Mouse (Mus musculus) ovary, adult 18-20 months (tissue): ENCODE data around the gene Zkscan7.
"Not testable (repeated sequence)": the region's sequence is repeated elsewhere in the genome, so short reads cannot be mapped to it uniquely, and the experiment has no call there.

Source experiments
- DNase-seq: peaks from one replicate; pipeline ENCODE4 v3.0.0; 2022; ENCODE audit warnings: low spot score, mixed read lengths

Zkscan7 gene

DNA sequence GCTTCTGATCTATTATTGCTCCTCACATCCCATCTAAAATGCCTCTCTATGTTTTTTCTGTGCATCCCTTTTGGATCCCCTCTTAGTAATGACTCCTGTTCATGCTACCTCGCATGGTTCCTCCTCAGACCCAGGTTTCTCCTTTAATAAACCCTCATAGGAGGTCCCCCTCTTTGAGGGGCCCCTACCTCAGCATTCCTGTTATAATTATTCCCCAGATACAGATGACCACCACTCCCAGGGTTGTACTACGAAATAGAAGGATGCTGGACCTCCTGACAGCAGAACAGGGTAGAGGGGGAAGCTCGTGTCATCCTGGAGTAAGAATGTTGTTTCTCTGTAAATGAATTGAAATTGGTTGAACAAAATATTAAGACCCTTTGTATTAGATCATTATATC is at the start of gene Zkscan7:
Zkscan7 (plus strand) TSS at position 301 of the 400 bp plus-strand sequence.
- no peak for DNase-seq

DNA sequence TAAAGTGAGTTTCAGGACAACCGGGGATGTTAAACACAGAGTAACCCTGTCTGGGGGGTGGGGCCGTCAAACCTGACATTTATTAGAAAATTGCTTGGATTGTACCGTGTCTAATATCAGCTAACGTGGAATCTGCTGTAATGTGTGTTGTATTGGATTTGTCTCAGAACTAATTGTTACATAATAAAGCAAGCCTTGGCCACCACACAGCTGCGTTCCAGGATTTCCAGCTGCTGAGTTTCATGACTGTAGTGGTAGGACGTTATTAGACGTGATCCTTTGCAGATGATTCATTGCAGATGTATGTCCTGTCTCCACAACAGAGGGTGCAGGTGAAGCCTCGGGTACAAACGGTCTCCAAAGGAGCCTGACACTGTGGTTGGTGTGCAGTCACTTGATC is 49.4 kb upstream of the Zkscan7 start:
- no peak for DNase-seq

DNA sequence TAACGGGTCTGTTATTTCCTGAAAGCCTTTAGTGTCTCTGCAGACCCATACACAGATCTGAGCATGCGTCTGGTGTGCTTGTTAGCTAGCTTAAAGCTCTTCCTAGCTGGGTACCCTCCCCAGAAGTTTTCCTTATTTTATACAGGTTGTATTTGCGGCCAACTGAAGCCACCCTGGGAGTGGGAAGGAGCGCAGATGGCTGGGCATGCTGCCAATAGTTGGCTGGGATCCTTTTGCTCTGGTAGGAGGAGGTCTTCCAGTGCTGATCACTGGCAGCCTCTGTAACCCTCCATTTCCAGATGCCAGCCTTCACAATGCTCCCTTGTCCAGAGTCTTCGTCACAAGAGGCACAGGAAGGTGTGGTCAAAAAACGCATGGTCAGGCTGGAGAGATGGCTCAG is 48.7 kb upstream of the Zkscan7 start:
- DNase-seq, result peak; percentile 34

DNA sequence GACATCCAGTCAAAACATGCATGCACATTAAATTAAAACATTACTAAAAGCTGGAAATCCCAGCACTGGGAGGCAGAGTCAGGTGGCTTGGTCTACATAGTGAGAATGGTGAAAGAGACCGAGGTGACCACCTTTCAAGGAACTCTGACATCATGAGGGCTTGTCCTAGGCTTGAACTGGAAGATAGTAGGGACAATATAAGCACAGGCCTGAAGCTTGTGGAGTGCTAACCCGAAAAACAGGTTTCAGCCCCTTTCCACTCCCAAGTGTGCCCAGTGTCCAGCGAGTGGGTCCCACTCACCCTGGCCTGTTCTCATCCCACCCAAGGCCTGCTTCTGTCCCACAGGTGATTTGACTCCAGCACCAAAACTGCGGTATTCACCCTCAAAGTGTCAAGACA is 48.3 kb upstream of the Zkscan7 start:
- DNase-seq, result no peak

DNA sequence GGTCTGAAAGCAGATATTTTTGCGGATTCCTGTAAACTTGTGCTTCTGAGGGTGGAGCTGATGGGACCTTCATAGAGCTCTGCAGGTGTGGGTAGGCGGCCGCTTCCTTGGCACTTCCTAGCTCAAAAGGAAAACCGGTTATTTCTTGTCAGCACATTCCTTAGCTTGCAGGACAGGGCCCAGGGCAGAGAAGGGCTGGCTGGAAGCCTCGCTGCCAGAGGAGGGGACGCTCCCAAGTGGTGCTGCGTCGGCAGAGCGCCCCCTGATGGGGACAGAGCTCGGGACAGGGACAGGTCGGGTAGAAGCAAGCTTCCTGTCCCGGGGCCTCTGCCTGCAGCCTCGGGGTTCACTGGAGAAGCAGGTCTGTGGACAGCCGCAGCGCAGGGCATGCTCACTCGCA is 47.8 kb upstream of the Zkscan7 start:
- DNase-seq, result peak; percentile 6

DNA sequence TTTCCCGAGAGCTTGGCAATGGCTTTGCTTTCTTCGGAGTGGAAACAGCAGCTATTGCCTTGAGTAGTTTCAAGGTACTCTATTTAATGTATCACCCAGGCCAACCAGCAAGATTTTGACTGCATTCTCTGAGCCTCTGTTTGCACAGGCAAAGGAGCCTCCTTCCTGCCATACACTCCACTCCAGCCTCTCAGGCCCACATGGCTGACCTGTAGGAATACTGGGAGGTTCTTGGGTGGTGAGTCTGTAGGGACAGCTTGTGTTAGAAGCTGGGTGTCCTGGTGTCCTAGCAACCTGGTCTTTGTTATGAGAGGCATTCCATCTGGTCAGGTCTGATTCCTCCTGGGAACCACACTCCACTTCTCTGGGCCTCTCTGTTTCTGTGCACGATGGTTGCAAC is 41.7 kb upstream of the Zkscan7 start, which contains the start of gene Gm35549:
Gm35549 (minus strand) TSS at position 276 of the 400 bp plus-strand sequence.
- DNase-seq, result no peak

DNA sequence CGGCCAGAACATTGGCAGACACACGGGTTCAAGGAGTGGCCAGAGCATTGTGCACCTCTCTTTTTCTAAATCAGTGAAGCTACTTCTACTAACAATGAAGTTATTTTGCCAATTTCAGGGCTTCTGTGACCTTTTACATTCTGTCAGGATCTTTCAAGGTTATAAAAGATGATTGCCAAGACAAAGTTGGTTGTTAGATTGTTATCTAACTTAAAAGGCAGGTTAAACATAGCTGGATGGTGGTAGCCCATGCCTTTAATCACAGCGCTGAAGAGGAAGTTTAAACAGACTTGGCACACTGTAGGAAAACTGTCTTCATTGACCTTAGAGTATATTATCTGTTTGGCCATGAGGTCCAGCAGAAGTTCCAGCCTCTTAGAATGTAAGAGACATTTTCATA is 39.9 kb upstream of the Zkscan7 start:
- no peak for DNase-seq

DNA sequence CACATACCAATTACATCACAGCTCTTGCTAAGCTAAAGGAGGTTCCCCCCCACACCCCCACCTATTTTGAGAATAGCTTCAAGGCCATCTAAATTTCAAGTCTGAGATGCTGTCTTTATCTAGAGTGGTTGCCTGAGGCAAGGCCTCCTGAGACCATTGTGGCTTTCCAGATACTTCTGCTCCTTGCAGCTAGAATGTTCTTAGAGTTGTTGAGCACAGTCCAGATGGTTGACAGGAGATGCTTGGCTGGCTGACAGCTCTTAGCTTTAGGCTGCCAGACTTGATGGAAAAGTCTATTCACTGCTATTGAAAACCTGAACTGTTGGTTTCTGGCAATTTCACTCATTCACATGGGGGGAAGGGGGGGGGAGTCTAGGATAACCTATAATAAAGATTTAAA is 39.3 kb upstream of the Zkscan7 start:
- DNase-seq, result no peak

DNA sequence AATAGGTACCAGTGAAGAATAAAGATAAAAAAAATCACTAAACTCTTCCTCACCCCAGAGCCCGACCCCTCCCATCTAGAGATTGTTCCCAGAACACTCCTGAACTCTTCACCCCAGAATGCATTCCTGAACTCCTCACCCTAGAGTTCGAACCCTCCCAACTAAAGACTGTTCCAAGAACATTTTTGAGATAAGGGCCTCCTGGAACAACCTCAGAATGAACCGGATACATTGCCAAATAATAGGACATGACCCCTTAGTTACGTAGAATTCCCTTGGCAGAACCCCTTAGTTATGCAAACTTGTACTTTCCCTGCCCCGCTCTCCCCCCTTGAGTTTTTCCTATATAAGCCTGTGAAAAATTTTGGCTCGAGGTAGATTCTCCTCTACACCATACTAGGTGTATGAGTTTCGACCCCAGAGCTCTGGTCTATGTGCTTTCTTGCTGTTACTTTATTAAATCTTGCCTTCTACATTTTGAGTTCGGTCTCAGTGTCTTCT is 37.6 kb upstream of the Zkscan7 start:
- not testable (repeated sequence) for DNase-seq

DNA sequence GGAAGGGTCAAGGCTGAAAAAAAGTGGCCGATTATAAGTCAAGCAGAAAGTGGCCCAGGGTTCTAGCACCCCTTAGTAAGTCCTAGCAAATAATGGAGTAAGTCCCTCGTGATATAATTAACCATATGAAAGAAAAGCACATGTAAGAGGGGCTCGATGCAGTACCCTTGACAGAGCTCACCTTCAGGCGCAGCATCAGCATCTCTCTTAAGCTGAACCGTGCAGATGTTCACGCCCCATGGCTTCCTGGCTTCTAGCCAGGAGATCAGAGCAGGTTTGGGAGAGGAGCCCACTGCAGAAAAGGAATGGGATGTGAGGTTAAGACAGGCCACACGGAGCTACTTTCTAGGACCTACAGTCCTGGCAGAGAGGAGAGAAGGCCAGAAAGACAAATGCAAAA is 31.0 kb upstream of the Zkscan7 start:
- no peak for DNase-seq

DNA sequence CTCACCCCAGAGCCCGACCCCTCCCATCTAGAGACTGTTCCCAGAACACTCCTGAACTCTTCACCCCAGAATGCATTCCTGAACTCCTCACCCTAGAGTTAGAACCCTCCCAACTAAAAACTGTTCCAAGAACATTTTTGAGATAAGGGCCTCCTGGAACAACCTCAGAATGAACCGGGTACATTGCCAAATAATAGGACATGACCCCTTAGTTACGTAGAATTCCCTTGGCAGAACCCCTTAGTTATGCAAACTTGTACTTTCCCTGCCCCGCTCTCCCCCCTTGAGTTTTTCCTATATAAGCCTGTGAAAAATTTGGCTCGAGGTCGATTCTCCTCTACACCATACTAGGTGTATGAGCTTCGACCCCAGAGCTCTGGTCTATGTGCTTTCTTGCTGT is 30.3 kb upstream of the Zkscan7 start:
- DNase-seq, result not testable (repeated sequence)

DNA sequence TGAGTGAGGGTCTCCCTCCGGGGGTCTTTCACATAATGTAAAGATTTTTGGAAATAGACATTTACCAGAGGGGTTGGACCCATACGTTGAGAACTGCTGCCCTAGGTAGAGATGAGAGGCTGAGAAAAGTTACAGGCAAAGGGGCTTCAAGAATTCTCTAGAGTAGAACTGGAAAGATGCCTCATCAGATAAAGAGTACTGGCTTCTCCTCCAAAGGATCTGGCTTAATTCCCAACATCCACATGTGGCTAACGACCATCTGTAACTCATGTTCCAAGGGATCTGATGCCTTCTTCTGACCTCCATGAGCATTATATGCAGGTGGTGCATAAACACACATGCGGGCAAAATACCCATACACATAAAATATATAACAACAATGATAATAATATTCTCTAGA is 29.9 kb upstream of the Zkscan7 start:
- no peak for DNase-seq

DNA sequence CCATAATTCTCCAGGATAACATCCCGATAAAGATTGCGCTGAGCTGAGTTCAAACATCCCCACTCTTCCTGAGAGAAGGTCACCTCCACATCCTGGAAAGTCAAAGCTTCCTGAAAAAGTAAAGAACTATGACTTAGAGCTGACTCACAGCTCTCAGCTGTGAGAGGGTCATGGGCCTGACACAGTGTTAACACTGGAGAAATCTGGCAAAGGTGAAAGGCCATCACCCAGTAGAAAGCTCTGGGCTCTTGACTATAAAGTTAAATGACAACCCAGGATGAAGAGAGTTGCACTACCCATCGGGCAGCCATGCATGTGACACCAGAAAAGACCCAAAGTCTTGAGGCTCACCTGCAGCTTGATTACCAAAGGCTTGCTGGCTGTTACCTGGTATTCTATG is 28.8 kb upstream of the Zkscan7 start:
- no peak for DNase-seq

DNA sequence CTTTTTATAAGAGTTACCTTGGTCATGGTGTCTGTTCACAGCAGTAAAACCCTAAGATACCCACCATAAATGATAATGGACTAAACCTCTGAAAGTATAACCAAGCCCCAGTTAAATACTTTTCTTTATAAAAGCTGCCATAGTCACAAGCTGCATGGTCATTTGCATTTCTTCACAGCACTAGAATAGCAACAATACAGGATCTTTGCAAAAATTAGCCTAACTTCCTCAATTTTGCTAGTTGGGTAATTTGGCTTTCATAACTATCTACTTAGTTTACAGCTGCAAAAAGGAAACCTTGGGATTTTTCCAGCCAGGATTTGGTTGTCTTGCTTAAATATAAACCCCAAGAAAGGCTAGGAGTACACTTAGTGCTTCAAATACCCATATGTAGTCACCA is 24.7 kb upstream of the Zkscan7 start:
- DNase-seq, result no peak

DNA sequence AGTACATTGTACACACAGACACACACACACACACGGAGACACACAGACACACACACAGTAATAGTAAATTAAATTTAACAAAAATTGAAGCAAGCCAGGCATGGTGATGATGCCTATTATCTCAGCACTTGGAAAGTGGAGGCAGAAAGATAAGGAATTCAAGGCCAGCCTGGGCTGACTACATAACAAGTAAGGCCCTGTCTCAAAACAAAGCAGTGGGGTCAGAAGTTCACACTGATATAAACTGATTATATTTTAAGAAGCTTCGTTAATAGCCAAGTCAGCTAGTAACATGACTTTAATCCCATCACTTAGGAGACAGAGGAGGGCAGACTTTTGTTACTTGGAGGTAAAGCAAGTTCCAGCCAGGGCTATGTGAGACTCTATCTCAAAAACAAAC is 21.8 kb upstream of the Zkscan7 start:
- no peak for DNase-seq

DNA sequence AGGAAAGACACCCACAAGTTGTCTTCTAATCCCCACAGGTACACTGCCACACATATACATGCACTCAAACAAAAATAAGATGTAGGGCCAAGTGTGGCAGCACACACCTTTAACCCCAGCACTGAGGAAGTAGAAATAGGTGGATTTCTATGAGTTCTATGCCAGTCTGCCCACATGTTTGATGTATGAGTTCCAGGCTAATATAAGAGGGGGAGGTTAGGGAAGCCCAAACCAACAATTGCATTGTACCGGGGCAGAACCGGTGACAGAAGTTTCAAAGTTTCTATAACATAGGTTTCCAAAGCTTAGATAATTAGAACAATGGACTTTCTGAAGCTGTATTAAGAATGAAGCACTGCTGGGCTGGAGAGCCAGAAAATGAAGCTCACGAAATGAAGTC is 20.6 kb upstream of the Zkscan7 start:
- DNase-seq, result no peak

DNA sequence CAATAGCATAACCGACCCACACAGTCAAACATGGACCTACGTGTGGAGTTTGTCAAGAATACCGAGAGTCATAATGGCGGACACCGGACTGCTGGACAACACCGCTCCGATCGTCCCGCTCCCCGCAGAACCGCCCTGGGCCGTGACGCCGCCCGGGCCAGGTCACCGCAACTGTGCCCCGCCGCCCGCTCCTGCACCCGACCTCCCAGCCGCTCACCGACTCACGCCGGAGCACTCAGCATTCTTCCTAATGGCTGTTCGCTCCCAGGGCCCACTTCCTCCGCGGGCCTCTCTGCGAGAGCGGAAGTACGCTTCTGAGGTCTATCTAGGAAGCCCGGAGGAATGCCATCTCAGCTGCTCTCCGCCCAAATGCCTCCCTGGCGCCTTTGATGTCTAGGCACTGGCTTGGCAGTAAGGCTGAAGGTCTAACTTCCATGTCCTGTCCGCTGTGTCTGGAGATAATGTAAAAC is 19.8 kb upstream of the Zkscan7 start, which contains the start of gene Zfp445:
Zfp445 (minus strand) TSS at position 310 of the 470 bp plus-strand sequence.
- peak; percentile 65 for DNase-seq

DNA sequence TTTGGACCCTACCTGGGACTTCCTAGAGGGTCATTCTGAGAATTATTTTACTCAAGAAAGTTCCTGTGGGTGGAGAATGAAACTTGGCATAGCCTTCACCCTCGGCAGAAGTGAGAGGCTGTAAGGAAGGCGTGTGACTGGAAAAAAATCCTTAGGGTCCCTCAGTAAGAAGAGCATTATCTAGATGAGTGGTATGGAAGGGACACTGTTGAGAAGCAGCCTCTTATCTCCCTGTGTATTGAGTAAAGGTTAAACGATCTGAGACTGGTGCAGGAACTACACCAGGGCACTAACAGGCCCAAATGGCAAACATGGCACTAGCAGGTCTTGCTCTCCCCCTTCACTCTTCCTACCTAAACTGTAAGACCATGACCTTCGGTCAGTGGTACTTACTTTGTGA is 19.3 kb upstream of the Zkscan7 start:
- DNase-seq, result no peak

DNA sequence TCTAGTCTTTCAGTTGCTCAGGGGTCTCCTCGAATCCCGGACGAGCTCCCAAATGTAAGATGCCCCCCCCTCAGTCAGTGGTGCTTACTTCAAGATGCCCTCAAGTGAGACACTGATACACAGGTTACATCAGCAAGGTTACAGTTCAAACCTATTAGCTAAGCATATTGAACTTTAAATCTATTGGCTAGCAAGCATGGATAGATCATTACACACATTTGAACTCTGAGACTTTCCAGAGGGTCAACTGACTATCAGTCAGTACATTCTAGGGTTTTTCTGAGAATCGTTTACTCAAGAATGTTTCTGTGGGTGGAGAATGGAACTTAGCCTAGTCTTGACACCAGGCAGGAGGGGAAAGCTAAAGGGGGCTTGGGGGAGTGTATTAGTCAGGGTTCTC is 12.9 kb upstream of the Zkscan7 start:
- DNase-seq, result no peak

DNA sequence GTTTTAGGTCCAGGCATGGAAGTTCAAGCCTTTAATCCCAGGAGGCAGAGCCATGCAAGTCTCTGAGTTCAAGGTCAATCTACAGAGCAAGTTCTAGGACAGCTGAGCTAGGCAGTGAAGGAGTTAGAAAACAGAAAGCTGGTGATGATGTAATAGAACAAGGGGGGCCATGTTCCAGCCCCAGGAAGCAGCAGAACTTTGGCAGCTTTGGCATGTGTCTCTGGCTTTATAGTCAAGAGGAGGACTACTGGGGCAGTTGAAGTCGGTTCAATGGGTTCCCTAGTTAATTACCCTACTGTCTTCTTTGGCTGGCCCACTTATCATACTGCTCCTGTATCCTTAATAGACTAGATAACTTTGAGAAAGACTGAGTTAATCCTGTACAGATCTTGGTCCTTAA is 10.8 kb upstream of the Zkscan7 start:
- DNase-seq, result no peak

DNA sequence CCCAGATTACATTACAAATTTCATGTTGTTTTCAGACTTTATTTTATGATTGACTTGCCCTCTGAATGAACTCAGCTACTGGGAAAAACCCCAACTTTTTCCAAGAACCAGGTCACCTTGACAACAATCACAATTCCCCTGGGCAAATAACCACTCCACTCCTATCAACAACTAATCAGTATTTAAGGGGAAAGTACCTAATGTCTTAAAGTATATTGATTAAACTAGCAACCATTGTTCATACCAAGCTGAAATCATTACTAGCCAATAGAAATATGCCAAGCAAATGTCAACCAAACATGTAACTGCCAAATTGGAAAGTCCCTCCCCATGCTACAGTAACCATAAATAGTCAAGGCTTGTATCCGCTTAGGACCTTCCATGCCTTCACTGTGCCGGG is 10.3 kb upstream of the Zkscan7 start:
- DNase-seq, result no peak

DNA sequence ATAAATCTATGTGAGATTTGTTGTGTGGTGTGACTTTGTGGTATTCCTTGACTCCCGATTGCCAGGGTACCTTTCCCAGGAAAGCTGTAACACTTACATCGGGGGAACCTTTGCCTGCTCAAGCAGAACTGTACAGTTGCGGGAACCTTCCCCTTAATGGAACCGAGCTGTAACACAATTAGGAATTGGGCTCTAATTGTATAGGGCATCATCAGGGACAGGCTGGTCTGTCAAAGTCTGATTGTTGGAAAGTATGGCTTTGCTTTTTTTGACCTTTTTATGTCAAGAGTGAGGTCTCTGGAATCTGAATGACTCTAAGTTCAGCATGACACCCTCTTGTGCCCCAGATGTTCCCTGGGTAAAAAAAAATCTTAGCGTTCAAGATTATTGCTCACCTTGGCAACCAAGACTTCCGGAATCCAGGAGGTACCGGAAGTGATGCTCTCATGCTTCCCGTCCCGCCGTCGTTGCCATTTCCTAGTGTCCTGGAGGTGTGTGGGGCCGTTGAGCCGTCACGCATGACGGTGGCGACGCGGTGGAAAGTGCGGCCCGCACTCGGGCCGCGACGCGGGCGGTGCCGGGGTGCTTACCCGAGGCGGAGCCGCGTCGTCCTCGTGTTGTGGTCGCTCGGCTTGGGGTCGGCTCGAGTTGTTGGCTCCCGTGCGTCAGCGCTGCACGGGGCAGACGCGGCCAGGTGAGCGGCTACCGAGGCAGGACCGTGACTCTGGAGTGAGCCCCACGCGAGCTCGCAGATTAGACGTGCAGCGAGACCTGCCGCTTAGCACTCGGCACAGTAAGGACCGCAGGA is 1.1 kb downstream of the Zkscan7 start:
- DNase-seq, result peak; percentile 22

DNA sequence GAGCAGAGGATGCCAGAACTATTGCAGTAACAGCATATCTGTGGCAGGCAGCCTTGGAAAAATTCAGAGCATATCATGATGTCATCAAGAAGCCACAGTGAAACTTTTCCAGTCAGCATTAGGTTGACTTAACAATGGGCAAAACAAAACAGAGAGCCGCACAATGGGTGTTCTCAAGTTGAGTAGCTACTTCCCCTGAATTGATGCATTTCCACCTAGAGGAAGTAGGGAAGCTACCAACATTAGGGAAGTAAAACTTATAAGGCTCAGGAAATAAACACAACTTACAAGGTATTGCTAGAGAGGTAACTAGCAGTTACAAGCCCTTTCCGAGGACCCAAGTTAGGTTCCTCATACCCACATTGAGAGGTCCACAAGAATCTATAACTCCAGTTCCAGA is 15.6 kb downstream of the Zkscan7 start:
- DNase-seq, result no peak
